Mouse (Mus musculus) MEL (cell line): ENCODE results near the gene Tmem171. TPM values are rescaled to one million over a fixed set of nuclear protein-coding genes. Genes with fewer than 3 reads are reported as not detected.

Experiments
- DNase-seq: peaks from one replicate; pipeline ENCODE4 v3.0.0; 2011; ENCODE audit warnings: low read depth, low spot score
- H3K27ac ChIP-seq: 2 replicates; pipeline ENCODE4 v1.5.1; 2012; ENCODE audit warnings: low read depth, mild to moderate bottlenecking, control low read depth, low read length, moderate library complexity; ENCODE audit not compliant: control insufficient read depth
- H3K27me3 ChIP-seq, 2 experiments: fragments of 150-350 bp in 1 of 2; sonication (generic) in 1 of 2; 2 replicates each; pipeline ENCODE4 v1.6.1; 2012; ENCODE audit warnings: low read length in 2 of 2, mild to moderate bottlenecking in 2 of 2, improper control_type of control experiment in 1 of 2, moderate library complexity in 1 of 2; ENCODE audit not compliant: insufficient read depth in 2 of 2, control insufficient read depth in 1 of 2
- H3K36me3 ChIP-seq, 2 experiments: 2 replicates each; pipeline ENCODE4 v1.6.1; 2012 to 2014; ENCODE audit warnings: low read length in 2 of 2, improper control_type of control experiment in 1 of 2, inconsistent platforms in 1 of 2, mild to moderate bottlenecking in 1 of 2; ENCODE audit not compliant: insufficient read depth in 2 of 2, control insufficient read depth in 1 of 2
- H3K4me1 ChIP-seq, 2 experiments: fragments of 150-350 bp in 1 of 2; sonication (generic) in 1 of 2; 2 replicates each; pipeline ENCODE4 v1.6.1; 2012; ENCODE audit warnings: low read length in 2 of 2, improper control_type of control experiment in 1 of 2, mild to moderate bottlenecking in 1 of 2; ENCODE audit not compliant: insufficient read depth in 2 of 2, control insufficient read depth in 1 of 2
- H3K4me3 ChIP-seq, 2 experiments: fragments of 150-350 bp in 1 of 2; sonication (generic) in 1 of 2; 2 replicates each; pipeline ENCODE4 v1.5.1; 2012; ENCODE audit warnings: low read depth in 2 of 2, low read length in 2 of 2, mild to moderate bottlenecking in 2 of 2, moderate library complexity in 2 of 2, control low read depth in 1 of 2, improper control_type of control experiment in 1 of 2; ENCODE audit not compliant: control insufficient read depth in 1 of 2, insufficient read depth in 1 of 2
- H3K79me2 ChIP-seq: 2 replicates; pipeline ENCODE4 v1.6.1; 2012; ENCODE audit warnings: mild to moderate bottlenecking, low read length, moderate library complexity; ENCODE audit not compliant: control insufficient read depth, poor library complexity, insufficient read depth
- H3K9ac ChIP-seq: 2 replicates; pipeline ENCODE4 v1.6.1; 2012; ENCODE audit warnings: low read depth, mild to moderate bottlenecking, control low read depth, low read length, moderate library complexity; ENCODE audit not compliant: control insufficient read depth, poor library complexity, severe bottlenecking
- H3K9me3 ChIP-seq: fragments of 150-350 bp; sonication (generic); replicated peaks from 2 replicates; pipeline ENCODE4 v1.6.1; 2012; ENCODE audit warnings: mild to moderate bottlenecking, low read length, improper control_type of control experiment, moderate library complexity; ENCODE audit not compliant: insufficient read depth
- CTCF ChIP-seq, 3 experiments: IDR thresholded peaks in 2 of 3; conservative IDR thresholded peaks in 1 of 3; 2 replicates each; pipeline ENCODE4 v1.5.1; 2011 to 2012; ENCODE audit warnings: low read length in 3 of 3, low read depth in 2 of 3, mild to moderate bottlenecking in 2 of 3, improper control_type of control experiment in 1 of 3, inconsistent platforms in 1 of 3, mixed read lengths in 1 of 3, moderate library complexity in 1 of 3; ENCODE audit not compliant: control insufficient read depth in 1 of 3, insufficient read depth in 1 of 3, poor library complexity in 1 of 3, severe bottlenecking in 1 of 3
- E2F4 ChIP-seq: IDR thresholded peaks from 2 replicates; pipeline ENCODE4 v1.6.1; 2011; ENCODE audit warnings: low read depth, low read length, improper control_type of control experiment, borderline replicate concordance
- ELF1 ChIP-seq: IDR thresholded peaks from 2 replicates; pipeline ENCODE4 v1.6.1; 2014; ENCODE audit warnings: low read depth, mild to moderate bottlenecking, inconsistent platforms, low read length, improper control_type of control experiment, moderate library complexity
- GATA1 ChIP-seq: IDR thresholded peaks from 2 replicates; pipeline ENCODE4 v1.6.1; 2011; ENCODE audit warnings: low read depth, low read length, improper control_type of control experiment
- JUND ChIP-seq: IDR thresholded peaks from 2 replicates; pipeline ENCODE4 v1.6.1; 2011; ENCODE audit warnings: low read depth, mild to moderate bottlenecking, improper control_type of control experiment, low read length
- KAT2A ChIP-seq: conservative IDR thresholded peaks from 2 replicates; pipeline ENCODE4 v1.6.1; 2012; ENCODE audit warnings: low read depth, low read length, improper control_type of control experiment, inconsistent platforms
- MEF2A ChIP-seq: IDR thresholded peaks from 2 replicates; pipeline ENCODE4 v1.6.1; 2014; ENCODE audit warnings: low read depth, mild to moderate bottlenecking, inconsistent platforms, low read length, improper control_type of control experiment; ENCODE audit not compliant: poor library complexity, insufficient replicate concordance, severe bottlenecking; ENCODE audit errors: extremely low read depth
- MXI1 ChIP-seq: IDR thresholded peaks from 2 replicates; pipeline ENCODE4 v1.6.1; 2011; ENCODE audit warnings: mild to moderate bottlenecking, low read depth, low read length, improper control_type of control experiment
- MYB ChIP-seq: IDR thresholded peaks from 2 replicates; pipeline ENCODE4 v1.6.1; 2011; ENCODE audit warnings: mild to moderate bottlenecking, low read depth, low read length, improper control_type of control experiment
- NELFE ChIP-seq: IDR thresholded peaks from 2 replicates; pipeline ENCODE4 v1.6.1; 2011; ENCODE audit warnings: low read depth, low read length, improper control_type of control experiment
- POLR2A ChIP-seq, 2 experiments: IDR thresholded peaks; 2 replicates each; pipeline ENCODE4 v1.6.1; 2011 to 2012; ENCODE audit warnings: low read length in 2 of 2, mild to moderate bottlenecking in 2 of 2, control low read depth in 1 of 2, improper control_type of control experiment in 1 of 2, low read depth in 1 of 2, moderate library complexity in 1 of 2; ENCODE audit not compliant: control insufficient read depth in 1 of 2, insufficient read depth in 1 of 2, poor library complexity in 1 of 2
- POLR2AphosphoS2 ChIP-seq: IDR thresholded peaks from 2 replicates; pipeline ENCODE4 v1.6.1; 2011; ENCODE audit warnings: low read length, improper control_type of control experiment
- SIN3A ChIP-seq: IDR thresholded peaks from 2 replicates; pipeline ENCODE4 v1.6.1; 2012; ENCODE audit warnings: low read length, improper control_type of control experiment, inconsistent platforms
- SMC3 ChIP-seq: IDR thresholded peaks from 2 replicates; pipeline ENCODE4 v1.6.1; 2011; ENCODE audit warnings: low read depth, low read length, improper control_type of control experiment
- TAL1 ChIP-seq: IDR thresholded peaks from 2 replicates; pipeline ENCODE4 v1.6.1; 2012; ENCODE audit warnings: mild to moderate bottlenecking, inconsistent platforms, low read length, moderate library complexity, mixed read lengths
- TBP ChIP-seq: IDR thresholded peaks from 2 replicates; pipeline ENCODE4 v1.8.0; 2011; ENCODE audit warnings: low read depth, low read length, improper control_type of control experiment
- ZMIZ1 ChIP-seq: IDR thresholded peaks from 2 replicates; pipeline ENCODE4 v1.6.1; 2012; ENCODE audit warnings: low read depth, mild to moderate bottlenecking, inconsistent platforms, low read length, improper control_type of control experiment, moderate library complexity
- polyA plus RNA-seq, 2 experiments: library from polyadenylated mRNA; stranded (reverse) in 1 of 2; unstranded in 1 of 2; fragments of >175 nt in 1 of 2; fragments of >200 nt in 1 of 2; gene quantifications; 2 replicates each; pipeline versions ENCODE4 v1.2.1 to v1.2.4; 2012; ENCODE audit warnings: low replicate concordance in 2 of 2, low read depth in 1 of 2; ENCODE audit not compliant: insufficient read length in 2 of 2, insufficient read depth in 1 of 2, missing spikeins in 1 of 2
- total RNA-seq: library from RNA; depleted of rRNA; stranded (reverse); fragments of 300-350 nt; gene quantifications from 2 replicates; pipeline ENCODE4 v1.2.3, GENCODE M21; 2012

Gene Tmem171
- total and polyA plus RNA-seq, 3 experiments, result not detected

- TF ChIP-seq E2F4 (no peak), ELF1 (no peak), CTCF (IDR thresholded peaks at IDR 0.05 in 2 of 3, conservative IDR thresholded peaks at IDR 0.05 in 1 of 3; ENCODE audit: control insufficient read depth in 1 of 3, insufficient read depth in 1 of 3, low read depth in 2 of 3, low read length in 3 of 3, poor library complexity in 1 of 3, severe bottlenecking in 1 of 3) (no peak), SMC3 (no peak), POLR2A (IDR thresholded peaks at IDR 0.05; ENCODE audit: control insufficient read depth in 1 of 2, insufficient read depth in 1 of 2, low read depth in 1 of 2, low read length in 2 of 2, poor library complexity in 1 of 2) (no peak), SIN3A (no peak)
- Histone ChIP-seq H3K27ac (no peak overlapping the region), H3K79me2 (no peaks in the 10 kb centered on the region), H3K9me3 (no peaks in the 10 kb centered on the region), H3K4me3 (no peak overlapping the region), H3K4me1 (peaks cover 0 to 7% of the 10 kb centered on the region in 2 experiments; a peak in 2 of 4 replicates), H3K36me3 (no peaks in the 10 kb centered on the region; a peak in 1 of 4 replicates), H3K27me3 (no peaks in the 10 kb centered on the region), H3K9ac (no peak overlapping the region)
- DNase-seq, result no peak
These were observed 2.6 kb downstream of the Tmem171 start for GRCm38 (mm10) chr13:98691956-98692515.

GRCm38 (mm10) chr13:98690886-98691285 lies 3.7 kb downstream of the Tmem171 start:
- no peaks in the 10 kb centered on the region for H3K9me3 ChIP-seq
- no peaks in the 10 kb centered on the region; a peak in 1 of 4 replicates for H3K36me3 ChIP-seq
- H3K4me1 ChIP-seq, result peaks cover 0 to 7% of the 10 kb centered on the region in 2 experiments; a peak in 2 of 4 replicates
- H3K27ac ChIP-seq, result no peak overlapping the region
- H3K79me2 ChIP-seq, result no peaks in the 10 kb centered on the region
- DNase-seq, result no peak
- no peaks in the 10 kb centered on the region for H3K27me3 ChIP-seq
- no peak overlapping the region for H3K4me3 ChIP-seq
- no peak overlapping the region for H3K9ac ChIP-seq
- no peak for TF ChIP-seq MYB
- no peak for TF ChIP-seq MEF2A

GRCm38 (mm10) chr13:98689605-98690290 lies 4.9 kb downstream of the Tmem171 start:
- DNase-seq, result no peak
- TF ChIP-seq SIN3A (no peak), MYB (no peak), JUND (no peak), KAT2A (no peak), TAL1 (no peak), TBP (no peak), GATA1 (no peak), SMC3 (no peak), POLR2AphosphoS2 (no peak), NELFE (no peak), MEF2A (no peak), ZMIZ1 (no peak), MXI1 (no peak)
- TF ChIP-seq, all 39 proteins: peak for 0
- no peaks in the 10 kb centered on the region for H3K9me3 ChIP-seq
- no peak overlapping the region for H3K4me3 ChIP-seq
- H3K4me1 ChIP-seq, result peaks cover 0 to 7% of the 10 kb centered on the region in 2 experiments; a peak in 2 of 4 replicates
- H3K27me3 ChIP-seq, result no peaks in the 10 kb centered on the region
- no peak overlapping the region for H3K9ac ChIP-seq
- no peak overlapping the region for H3K27ac ChIP-seq
- no peaks in the 10 kb centered on the region; a peak in 1 of 4 replicates for H3K36me3 ChIP-seq
- no peaks in the 10 kb centered on the region for H3K79me2 ChIP-seq
